Mouse (Mus musculus) heart, postnatal 0 days (tissue): ENCODE data around the gene Eps15l1.

Experiments used
- CTCF ChIP-seq: IDR thresholded peaks from 2 replicates; pipeline ENCODE4 v1.5.1; 2016; ENCODE audit warnings: antibody characterized with exemption, control low read depth, low read depth
- EP300 ChIP-seq: IDR thresholded peaks from 2 replicates; pipeline ENCODE4 v1.6.1; 2016; ENCODE audit warnings: antibody characterized with exemption, low read depth

- TF ChIP-seq CTCF (peak; percentile 97), EP300 (0 out of 2 replicates have a peak, but pooled peaks have one; percentile 42)
Measured at GRCm38 (mm10) chr8:72365826-72366225, 55.4 kb downstream of the Eps15l1 start.
